Mouse (Mus musculus) kidney, postnatal 14 days (tissue): ENCODE data around the gene Ccl17.
A peak's percentile ranks its signal among the peaks of the same experiment; 100 is the strongest.
"Not testable (repeated sequence)": the region's sequence is repeated elsewhere in the genome, so short reads cannot be mapped to it uniquely, and the experiment has no call there.

Source experiments
- DNase-seq: peaks from one replicate; pipeline ENCODE4 v3.0.0; 2022; ENCODE audit warnings: mixed read lengths

Ccl17 gene

GRCm38 (mm10) chr8:94833901-94834405 is 23.7 kb downstream of the Ccl17 start:
- not testable (repeated sequence) for DNase-seq

- not testable (repeated sequence) for DNase-seq
Observed at GRCm38 (mm10) chr8:94835751-94836150, 25.5 kb downstream of the Ccl17 start.

GRCm38 (mm10) chr8:94836456-94837240 is 26.4 kb downstream of the Ccl17 start:
- no peak for DNase-seq

GRCm38 (mm10) chr8:94837662-94838574 is 27.7 kb downstream of the Ccl17 start, which contains the start of the genes Coq9 and Ciapin1:
Gene Coq9 (plus strand): TSS chr8:94838321.
Gene Ciapin1 (minus strand): TSS chr8:94838358.
- peak; percentile 97 for DNase-seq

- DNase-seq, result peak; percentile 85
Observed at GRCm38 (mm10) chr8:94838600-94838999, 28.3 kb downstream of the Ccl17 start.

GRCm38 (mm10) chr8:94841183-94841582 is 30.9 kb downstream of the Ccl17 start:
- no peak for DNase-seq

GRCm38 (mm10) chr8:94850049-94850448 is 39.8 kb downstream of the Ccl17 start:
- DNase-seq, result no peak

- not testable (repeated sequence) for DNase-seq
Observed at GRCm38 (mm10) chr8:94854761-94855160, 44.5 kb downstream of the Ccl17 start.

- no peak for DNase-seq
Observed at GRCm38 (mm10) chr8:94857011-94857345, 46.7 kb downstream of the Ccl17 start.

- DNase-seq, result peak; percentile 92
Observed at GRCm38 (mm10) chr8:94857346-94858173, 47.3 kb downstream of the Ccl17 start, which contains the start of gene Polr2c. Gene Polr2c (plus strand): TSS chr8:94857450.

- peak; percentile 77 for DNase-seq
Observed at GRCm38 (mm10) chr8:94861352-94861910, 51.2 kb downstream of the Ccl17 start.
